Mouse (Mus musculus) stomach, embryonic 14.5 days (tissue): Measurements from ENCODE around the gene Olfr1509. TPM values are rescaled to one million over a fixed set of nuclear protein-coding genes. Genes with fewer than 3 reads are reported as not detected.

Experiments
- ATAC-seq: fragments of 200-750 bp; cut with Nextera tagmentation; 2 replicates; pipeline ENCODE4 v1.8.0; 2017; ENCODE audit warnings: low read depth, moderate TSS enrichment; ENCODE audit not compliant: insufficient number of reproducible peaks, insufficient read depth, low FRiP score
- H3K27ac ChIP-seq: fragments of 300-500 bp; sonication (generic); 2 replicates; pipeline ENCODE4 v1.5.1; 2014; ENCODE audit warnings: mild to moderate bottlenecking, low read length, moderate library complexity, mixed read lengths
- H3K27me3 ChIP-seq: fragments of 300-500 bp; sonication (generic); 2 replicates; pipeline ENCODE4 v1.6.1; 2014; ENCODE audit warnings: low read length, control low read depth, mixed read lengths; ENCODE audit not compliant: control insufficient read depth, insufficient read depth
- H3K36me3 ChIP-seq: fragments of 300-500 bp; sonication (generic); 2 replicates; pipeline ENCODE4 v1.6.1; 2014; ENCODE audit warnings: mild to moderate bottlenecking, control low read depth, low read length, moderate library complexity, mixed read lengths; ENCODE audit not compliant: control insufficient read depth, insufficient read depth
- H3K4me1 ChIP-seq: fragments of 300-500 bp; sonication (generic); 2 replicates; pipeline ENCODE4 v1.6.1; 2014; ENCODE audit warnings: low read length, control low read depth, mixed read lengths; ENCODE audit not compliant: control insufficient read depth, insufficient read depth
- H3K4me2 ChIP-seq: fragments of 300-500 bp; sonication (generic); replicated peaks from 2 replicates; pipeline ENCODE4 v1.6.1; 2014; ENCODE audit warnings: low read depth, low read length, control low read depth
- H3K4me3 ChIP-seq: fragments of 300-500 bp; sonication (generic); 2 replicates; pipeline ENCODE4 v1.5.1; 2014; ENCODE audit warnings: low read depth, low read length, control low read depth
- H3K9ac ChIP-seq: fragments of 300-500 bp; sonication (generic); replicated peaks from 2 replicates; pipeline ENCODE4 v1.6.1; 2014; ENCODE audit warnings: low read depth, mild to moderate bottlenecking, control low read depth, low read length, moderate library complexity, mixed read lengths
- H3K9me3 ChIP-seq: fragments of 300-500 bp; sonication (generic); 2 replicates; pipeline ENCODE4 v1.6.1; 2016; ENCODE audit warnings: low read depth, low read length, control low read depth; ENCODE audit not compliant: control insufficient read depth
- WGBS: fragments of 180-500 bp; shearing (Covaris S2); extraction: QIAGEN DNeasy Blood & Tissue Kit; methylation state at CpG from one replicate; pipeline ENCODE4 v1.1.7; 2014; 5-methylcytosine and 5-hydroxymethylcytosine counted together
- polyA plus RNA-seq: library from polyadenylated mRNA; unstranded; fragments of >200 nt; fragmentation: Nextera tagmentation; extraction: Ambion mirVana; gene quantifications from 2 replicates; pipeline ENCODE4 v1.2.1, GENCODE M21; 2014

The Olfr1509 gene
- polyA plus RNA-seq, 1 experiment from 2014 or later, result not detected

- Histone ChIP-seq H3K27me3 (no peaks in the 10 kb centered on the region), H3K36me3 (no peaks in the 10 kb centered on the region), H3K4me1 (no peaks in the 10 kb centered on the region), H3K4me3 (no peak within 1 kb of the TSS), H3K9ac (no peak within 1 kb of the TSS), H3K9me3 (no peaks in the 10 kb centered on the region), H3K4me2 (no peak within 1 kb of the TSS), H3K27ac (no peak within 1 kb of the TSS)
- no peak for ATAC-seq
- 77% methylated on average over 4 of the region's 4 CpGs for WGBS
Measured at GRCm38 (mm10) chr14:52495516-52495915, 52.7 kb downstream of the Olfr1509 start, which contains the start of gene Olfr1507. TSS of gene Olfr1507 (minus strand) at chr14:52495749.

Other genes with a start within 250 kb of the Olfr1509 start
- gene Supt16, start 245.6 kb upstream of the Olfr1509 start, polyA plus RNA-seq, result 86.0 and 87.3 TPM in 2 replicates
- gene Chd8, start 185.2 kb upstream of the Olfr1509 start, polyA plus RNA-seq, result 49.7 and 56.0 TPM in 2 replicates
- 47.3 and 56.0 TPM in 2 replicates for gene Tox4, start 163.8 kb upstream of the Olfr1509 start, polyA plus RNA-seq
- gene Rab2b, start 163.4 kb upstream of the Olfr1509 start, polyA plus RNA-seq, result 26.6 and 27.3 TPM in 2 replicates
- 41.3 and 45.3 TPM in 2 replicates for gene Mettl3, start 137.9 kb upstream of the Olfr1509 start, polyA plus RNA-seq
- gene Sall2, start 114.2 kb upstream of the Olfr1509 start, polyA plus RNA-seq, result 14.6 and 16.2 TPM in 2 replicates
- gene Olfr1513, start 86.6 kb upstream of the Olfr1509 start, polyA plus RNA-seq, result not detected in 2 replicates
- not detected in 2 replicates for gene Olfr1512, start 63.8 kb upstream of the Olfr1509 start, polyA plus RNA-seq
- not detected in 2 replicates for gene Olfr1511, start 45.6 kb upstream of the Olfr1509 start, polyA plus RNA-seq
- gene Olfr1510, start 28.6 kb upstream of the Olfr1509 start, polyA plus RNA-seq, result not detected in 2 replicates
- gene Olfr1508, start 24.5 kb downstream of the Olfr1509 start, polyA plus RNA-seq, result not detected in 2 replicates
- gene Olfr1507, start 52.8 kb downstream of the Olfr1509 start, polyA plus RNA-seq, result not detected in 2 replicates